Mouse (Mus musculus) embryonic facial prominence, embryonic 12.5 days (tissue): ENCODE results near the gene 1700011L22Rik. TPM values are rescaled to one million over a fixed set of nuclear protein-coding genes. Genes with fewer than 3 reads are reported as not detected.

Source experiments
- ATAC-seq: fragments of 200-750 bp; cut with Nextera tagmentation; 2 replicates; pipeline ENCODE4 v1.8.0; 2017; ENCODE audit not compliant: insufficient number of reproducible peaks, insufficient read depth, low FRiP score, low TSS enrichment
- H3K27ac ChIP-seq: fragments of 300-500 bp; sonication (generic); 2 replicates; pipeline ENCODE4 v1.5.1; 2016; ENCODE audit warnings: mild to moderate bottlenecking
- H3K27me3 ChIP-seq: fragments of 300-500 bp; sonication (generic); 2 replicates; pipeline ENCODE4 v1.6.1; 2016; ENCODE audit warnings: mild to moderate bottlenecking, moderate library complexity
- H3K36me3 ChIP-seq: fragments of 300-500 bp; sonication (generic); 2 replicates; pipeline ENCODE4 v1.6.1; 2016; ENCODE audit warnings: mild to moderate bottlenecking
- H3K4me1 ChIP-seq: fragments of 300-500 bp; sonication (generic); 2 replicates; pipeline ENCODE4 v1.6.1; 2016
- H3K4me2 ChIP-seq: fragments of 300-500 bp; sonication (generic); replicated peaks from 2 replicates; pipeline ENCODE4 v1.6.1; 2016; ENCODE audit warnings: mild to moderate bottlenecking, moderate library complexity
- H3K4me3 ChIP-seq: fragments of 300-500 bp; sonication (generic); 2 replicates; pipeline ENCODE4 v1.5.1; 2016; ENCODE audit warnings: mild to moderate bottlenecking
- H3K9ac ChIP-seq: fragments of 300-500 bp; sonication (generic); 2 replicates; pipeline ENCODE4 v1.6.1; 2016; ENCODE audit warnings: mild to moderate bottlenecking, moderate library complexity
- H3K9me3 ChIP-seq: fragments of 300-500 bp; sonication (generic); 2 replicates; pipeline ENCODE4 v1.6.1; 2016; ENCODE audit warnings: mild to moderate bottlenecking, moderate library complexity
- WGBS: fragments of 180-500 bp; shearing (Covaris S2); methylation state at CpG from one replicate; pipeline ENCODE4 v1.1.7; 2016; 5-methylcytosine and 5-hydroxymethylcytosine counted together
- polyA plus RNA-seq: library from polyadenylated mRNA; unstranded; fragments of >200 nt; fragmentation: Nextera tagmentation; extraction: Ambion mirVana; gene quantifications from 2 replicates; pipeline ENCODE4 v1.2.1, GENCODE M21; 2016

Gene 1700011L22Rik
- polyA plus RNA-seq, 1 experiment from 2014 or later: not detected

GRCm38 (mm10) chr8:79229266-79229888, 19.0 kb downstream of the 1700011L22Rik start:
- H3K4me2 ChIP-seq: no peak overlapping the region
- ATAC-seq: no peak
- H3K9me3 ChIP-seq: no peaks in the 10 kb centered on the region
- no peaks in the 10 kb centered on the region for H3K36me3 ChIP-seq
- H3K4me1 ChIP-seq: no peaks in the 10 kb centered on the region
- H3K27me3 ChIP-seq: no peaks in the 10 kb centered on the region
- H3K9ac ChIP-seq: no peak overlapping the region
- WGBS: 83% methylated on average over 8 of the region's 8 CpGs
- no peak overlapping the region for H3K27ac ChIP-seq
- H3K4me3 ChIP-seq: no peak overlapping the region

- 91% methylated on average over 3 of the region's 3 CpGs for whole genome bisulfite sequencing
- peaks cover under 1% of the 10 kb centered on the region; the same call in 1 of the 2 replicates for H3K4me1 ChIP-seq
- H3K9ac ChIP-seq: no peak overlapping the region
- no peak for ATAC-seq
- H3K36me3 ChIP-seq: no peaks in the 10 kb centered on the region
- no peaks in the 10 kb centered on the region for H3K9me3 ChIP-seq
- H3K27me3 ChIP-seq: no peaks in the 10 kb centered on the region
- no peak overlapping the region for H3K4me2 ChIP-seq
- H3K27ac ChIP-seq: no peak overlapping the region
- no peak overlapping the region for H3K4me3 ChIP-seq
These were observed 20.5 kb downstream of the 1700011L22Rik start for GRCm38 (mm10) chr8:79227916-79228315.

GRCm38 (mm10) chr8:79227194-79227593, 21.2 kb downstream of the 1700011L22Rik start:
- whole genome bisulfite sequencing: 80% methylated on average over 4 of the region's 4 CpGs
- ATAC-seq: no peak
- Histone ChIP-seq H3K4me1 (peaks cover 8% of the 10 kb centered on the region; the same call in 1 of the 2 replicates), H3K27me3 (no peaks in the 10 kb centered on the region), H3K4me2 (no peak overlapping the region), H3K9me3 (no peaks in the 10 kb centered on the region), H3K4me3 (no peak overlapping the region), H3K9ac (no peak overlapping the region), H3K36me3 (no peaks in the 10 kb centered on the region), H3K27ac (no peak overlapping the region)

- WGBS: 93% methylated on average over 3 of the region's 3 CpGs
- H3K4me3 ChIP-seq: no peak overlapping the region
- no peak overlapping the region for H3K9ac ChIP-seq
- no peak for ATAC-seq
- H3K4me1 ChIP-seq: peaks cover 10% of the 10 kb centered on the region; the same call in 1 of the 2 replicates
- H3K9me3 ChIP-seq: no peaks in the 10 kb centered on the region
- no peaks in the 10 kb centered on the region for H3K27me3 ChIP-seq
- H3K4me2 ChIP-seq: no peak overlapping the region
- no peak overlapping the region for H3K27ac ChIP-seq
- no peaks in the 10 kb centered on the region for H3K36me3 ChIP-seq
These were observed 22.3 kb downstream of the 1700011L22Rik start for GRCm38 (mm10) chr8:79226046-79226445.

GRCm38 (mm10) chr8:79225586-79225985, 22.8 kb downstream of the 1700011L22Rik start:
- Histone ChIP-seq H3K4me2 (no peak overlapping the region), H3K4me1 (peaks cover 10% of the 10 kb centered on the region; the same call in 1 of the 2 replicates), H3K27ac (no peak overlapping the region), H3K9ac (no peak overlapping the region), H3K36me3 (no peaks in the 10 kb centered on the region), H3K27me3 (no peaks in the 10 kb centered on the region), H3K4me3 (no peak overlapping the region), H3K9me3 (no peaks in the 10 kb centered on the region)
- no peak for ATAC-seq
- 83% methylated on average over 7 of the region's 7 CpGs for WGBS

GRCm38 (mm10) chr8:79224363-79224762, 24.0 kb downstream of the 1700011L22Rik start:
- Histone ChIP-seq H3K4me1 (peaks cover 10% of the 10 kb centered on the region; the same call in 1 of the 2 replicates), H3K9me3 (no peaks in the 10 kb centered on the region), H3K36me3 (no peaks in the 10 kb centered on the region), H3K9ac (no peak overlapping the region), H3K27me3 (no peaks in the 10 kb centered on the region), H3K4me3 (no peak overlapping the region), H3K4me2 (no peak overlapping the region), H3K27ac (no peak overlapping the region)
- ATAC-seq: no peak
- WGBS: 73% methylated on average over 9 of the region's 9 CpGs

- Histone ChIP-seq H3K9me3 (no peaks in the 10 kb centered on the region), H3K4me2 (no peak overlapping the region), H3K9ac (no peak overlapping the region), H3K27me3 (no peaks in the 10 kb centered on the region), H3K4me1 (peaks cover 10% of the 10 kb centered on the region; the same call in 1 of the 2 replicates), H3K4me3 (no peak overlapping the region), H3K36me3 (no peaks in the 10 kb centered on the region), H3K27ac (peak overlapping the region; percentile 74)
- ATAC-seq: no peak
- WGBS: 78% methylated on average over 5 of the region's 5 CpGs
These were observed 25.6 kb downstream of the 1700011L22Rik start for GRCm38 (mm10) chr8:79222752-79223141.

GRCm38 (mm10) chr8:79222106-79222751, 26.1 kb downstream of the 1700011L22Rik start:
- ATAC-seq: no peak

GRCm38 (mm10) chr8:79211630-79212029, 36.7 kb downstream of the 1700011L22Rik start:
- H3K27me3 ChIP-seq: no peaks in the 10 kb centered on the region
- H3K9ac ChIP-seq: no peak overlapping the region
- no peak overlapping the region for H3K27ac ChIP-seq
- no peak overlapping the region for H3K4me2 ChIP-seq
- 59% methylated on average over 9 of the region's 9 CpGs for WGBS
- no peak overlapping the region for H3K4me3 ChIP-seq
- peaks cover 30% of the 10 kb centered on the region for H3K4me1 ChIP-seq
- ATAC-seq: no peak
- no peaks in the 10 kb centered on the region for H3K36me3 ChIP-seq
- no peaks in the 10 kb centered on the region for H3K9me3 ChIP-seq

More at GRCm38 (mm10) chr8:79222106-79222751, 26.1 kb downstream of the 1700011L22Rik start:
- Histone ChIP-seq H3K36me3 (no peaks in the 10 kb centered on the region), H3K4me3 (no peak overlapping the region), H3K4me1 (peaks cover 10% of the 10 kb centered on the region; the same call in 1 of the 2 replicates), H3K9ac (no peak overlapping the region), H3K27me3 (no peaks in the 10 kb centered on the region), H3K9me3 (no peaks in the 10 kb centered on the region), H3K4me2 (no peak overlapping the region), H3K27ac (peak overlapping the region; percentile 74)
- 36% methylated on average over 5 of the region's 5 CpGs for WGBS

GRCm38 (mm10) chr8:79209641-79210358, 38.6 kb downstream of the 1700011L22Rik start:
- Histone ChIP-seq H3K27me3 (no peaks in the 10 kb centered on the region), H3K4me2 (peak overlapping the region; percentile 44), H3K4me3 (peak overlapping the region; percentile 13), H3K36me3 (no peaks in the 10 kb centered on the region), H3K9ac (peak overlapping the region; percentile 2; the same call in 1 of the 2 replicates), H3K27ac (peak overlapping the region; percentile 95), H3K9me3 (no peaks in the 10 kb centered on the region), H3K4me1 (peaks cover 30% of the 10 kb centered on the region)
- peak; percentile 84 for ATAC-seq
- 2% methylated on average over 27 of the region's 27 CpGs for WGBS

GRCm38 (mm10) chr8:79208691-79209640, 39.4 kb downstream of the 1700011L22Rik start:
- H3K36me3 ChIP-seq: no peaks in the 10 kb centered on the region
- H3K27me3 ChIP-seq: no peaks in the 10 kb centered on the region
- H3K4me3 ChIP-seq: no peak overlapping the region; the same call in 1 of the 2 replicates
- no peaks in the 10 kb centered on the region for H3K9me3 ChIP-seq
- peak overlapping the region; percentile 2 for H3K9ac ChIP-seq
- 3% methylated on average over 15 of the region's 15 CpGs for whole genome bisulfite sequencing
- ATAC-seq: peak; percentile 57; the same call in 1 of the 2 replicates
- peak overlapping the region; percentile 44 for H3K4me2 ChIP-seq
- peak overlapping the region; percentile 95 for H3K27ac ChIP-seq
- H3K4me1 ChIP-seq: peaks cover 30% of the 10 kb centered on the region
